Mouse (Mus musculus): Measurements from ENCODE around the gene Gm3591. TPM values are rescaled to one million over a fixed set of nuclear protein-coding genes. Genes with fewer than 3 reads are reported as not detected.

Gene Gm3591
- total RNA-seq (2023), result not detected

DNA sequence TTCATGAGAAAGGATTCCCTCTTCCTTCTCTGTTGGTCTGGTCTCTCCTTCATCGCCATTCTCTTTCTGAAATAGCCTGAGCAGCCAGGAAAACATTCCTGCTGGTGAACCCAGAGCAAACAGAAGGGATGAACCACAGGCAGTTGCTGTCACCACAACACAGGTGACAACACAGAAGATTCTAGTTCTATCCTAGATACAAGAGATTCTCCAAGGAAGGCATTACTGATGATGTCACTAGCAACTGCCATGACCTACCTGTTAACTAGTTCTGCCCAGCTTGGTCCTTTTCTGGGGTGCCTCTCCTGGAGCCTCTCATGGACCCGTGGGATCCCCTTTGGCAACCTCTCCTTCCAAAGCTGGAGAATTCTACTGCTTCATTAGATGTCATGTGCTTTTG lies at the start of gene Gm3591:
Gene Gm3591, minus strand, starts transcription at position 101 of the 400 bp plus-strand sequence.

GRCm38 (mm10) chr14:6444511-6444910 lies 32.2 kb upstream of the Gm3591 start, which contains the start of gene Gm3594:
Gm3594 (minus strand) TSS chr14:6444611.

GRCm38 (mm10) chr14:6390219-6390618 lies 22.1 kb downstream of the Gm3591 start, which contains the start of gene Gm16440:
Gm16440 (minus strand) TSS chr14:6390319.

Other genes with a start within 250 kb of the Gm3591 start
- gene Gm21560, start 193.2 kb downstream of the Gm3591 start, total RNA-seq (2023), result not detected
- not detected for gene Gm3411, start 125.2 kb downstream of the Gm3591 start, total RNA-seq (2023)
- gene Gm21103, start 107.6 kb downstream of the Gm3591 start, total RNA-seq (2023), result not detected
- gene Gm3618, start 68.8 kb downstream of the Gm3591 start, total RNA-seq (2023), result not detected
- not detected for gene Gm16440, start 22.2 kb downstream of the Gm3591 start, total RNA-seq (2023)
- gene Gm3594, start 32.1 kb upstream of the Gm3591 start, total RNA-seq (2023), result not detected
- gene Gm8356, start 124.8 kb upstream of the Gm3591 start, total RNA-seq (2023), result not detected
- not detected for gene Gm3629, start 178.1 kb upstream of the Gm3591 start, total RNA-seq (2023)
- not detected for gene Gm3460, start 209.9 kb upstream of the Gm3591 start, total RNA-seq (2023)